Mouse (Mus musculus): ENCODE results near the gene Ypel3. TPM values are rescaled to one million over a fixed set of nuclear protein-coding genes. Genes with fewer than 3 reads are reported as not detected.

Ypel3 gene
- total RNA-seq, 2 experiments from 2014 or later = 74.1 to 182 TPM

- no peak for ATAC-seq (replicated peaks; ENCODE audit: low FRiP score, poor library complexity, severe bottlenecking)
Measured at GRCm38 (mm10) chr7:126803751-126804150, 27.0 kb downstream of the Ypel3 start.

DNA sequence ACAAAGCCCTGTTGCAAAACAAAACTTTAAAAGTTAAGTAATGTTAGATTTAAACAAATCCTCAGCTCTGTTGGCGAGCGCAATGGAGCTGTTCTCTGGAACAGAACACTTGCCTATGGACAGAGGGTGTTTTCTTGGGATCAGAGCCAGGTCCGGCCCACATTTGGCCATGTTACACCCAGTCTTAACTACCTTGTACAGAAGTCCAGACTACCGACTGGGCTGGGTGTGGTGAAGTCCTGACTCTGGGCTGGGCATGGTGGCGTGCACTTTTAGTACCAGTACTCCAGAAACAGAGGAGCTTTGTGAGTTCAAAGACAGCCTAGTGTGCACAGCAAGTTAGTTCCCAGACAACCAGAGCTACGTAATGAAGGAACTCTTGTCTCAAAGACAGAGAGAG is 30.2 kb downstream of the Ypel3 start:
- ATAC-seq (replicated peaks; ENCODE audit: low FRiP score, poor library complexity, severe bottlenecking) = peak; percentile 74

DNA sequence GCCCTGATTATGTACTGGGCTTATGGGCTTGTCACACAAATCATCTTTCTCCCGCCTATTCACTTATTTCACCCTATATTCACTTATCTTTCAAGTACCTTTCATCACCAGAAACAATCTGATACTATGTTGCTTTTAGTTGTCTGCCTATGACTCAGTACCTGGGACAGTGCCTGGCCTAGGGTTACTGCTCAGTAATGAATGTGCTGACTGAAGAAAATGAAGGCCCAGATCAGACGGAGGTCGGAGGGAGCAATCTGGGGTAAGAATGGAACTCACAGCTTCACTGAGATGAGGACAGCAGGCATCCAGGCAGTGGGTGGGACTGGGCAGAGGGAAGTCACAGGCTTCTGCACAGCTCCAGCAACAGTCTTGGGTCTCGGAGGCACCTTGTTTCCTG is 30.6 kb downstream of the Ypel3 start:
- ATAC-seq (replicated peaks; ENCODE audit: low FRiP score, poor library complexity, severe bottlenecking) = no peak

- peak; percentile 92 for ATAC-seq (replicated peaks; ENCODE audit: low FRiP score, poor library complexity, severe bottlenecking)
Measured at GRCm38 (mm10) chr7:126808703-126809455, 32.1 kb downstream of the Ypel3 start.

DNA sequence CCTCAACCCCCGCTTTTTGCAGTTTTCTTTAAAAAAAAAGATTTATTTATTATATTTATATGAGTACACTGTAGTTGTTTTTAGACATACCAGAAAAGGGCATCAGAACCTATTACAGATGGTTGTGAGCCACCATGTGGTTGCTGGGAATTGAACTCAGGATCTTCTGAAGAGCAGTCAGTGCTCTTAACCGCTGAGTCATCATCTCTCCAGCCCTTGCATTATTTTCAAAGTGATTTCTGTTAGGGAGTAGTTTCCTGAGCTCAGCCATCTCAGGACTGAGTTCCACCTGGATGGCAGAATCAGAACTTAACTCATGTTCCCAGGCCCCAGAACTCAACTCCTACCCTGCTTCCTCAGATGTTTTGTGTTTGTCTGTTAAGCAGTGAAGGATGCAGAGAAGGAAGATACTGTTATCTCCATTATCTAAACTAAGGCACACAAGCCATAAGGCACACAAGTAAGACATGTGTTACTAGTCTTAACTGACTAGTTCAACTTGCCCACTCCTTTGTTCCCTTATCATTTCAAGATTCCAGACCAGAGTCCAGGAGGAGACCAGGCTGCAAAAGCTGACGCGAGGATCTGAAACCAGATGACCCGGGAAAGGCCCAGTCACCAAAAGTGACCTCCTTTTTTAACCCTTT is 33.1 kb downstream of the Ypel3 start:
- ATAC-seq (replicated peaks; ENCODE audit: low FRiP score, poor library complexity, severe bottlenecking) = no peak

GRCm38 (mm10) chr7:126815726-126816222 is 39.0 kb downstream of the Ypel3 start:
- ATAC-seq (replicated peaks; ENCODE audit: low FRiP score, poor library complexity, severe bottlenecking) = no peak

DNA sequence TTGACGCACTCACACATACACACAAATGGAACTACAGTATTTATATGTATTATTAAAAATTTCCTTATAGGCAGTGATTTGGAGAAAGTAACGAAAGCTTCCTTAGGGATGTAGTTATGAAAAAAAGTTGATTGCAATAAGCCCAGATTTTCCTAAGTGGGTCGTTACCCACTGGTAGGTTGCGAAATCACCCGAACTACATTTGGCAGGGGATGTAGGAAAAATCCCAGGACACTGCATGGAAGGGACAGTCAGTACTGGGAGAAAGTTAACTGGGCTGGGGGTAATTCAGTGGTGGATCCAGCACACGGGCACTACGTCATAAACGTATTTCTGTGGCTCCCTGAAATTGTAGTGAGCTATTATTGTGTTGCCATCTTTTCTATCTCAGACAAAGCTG is 39.7 kb downstream of the Ypel3 start:
- ATAC-seq (replicated peaks; ENCODE audit: low FRiP score, poor library complexity, severe bottlenecking) = no peak

DNA sequence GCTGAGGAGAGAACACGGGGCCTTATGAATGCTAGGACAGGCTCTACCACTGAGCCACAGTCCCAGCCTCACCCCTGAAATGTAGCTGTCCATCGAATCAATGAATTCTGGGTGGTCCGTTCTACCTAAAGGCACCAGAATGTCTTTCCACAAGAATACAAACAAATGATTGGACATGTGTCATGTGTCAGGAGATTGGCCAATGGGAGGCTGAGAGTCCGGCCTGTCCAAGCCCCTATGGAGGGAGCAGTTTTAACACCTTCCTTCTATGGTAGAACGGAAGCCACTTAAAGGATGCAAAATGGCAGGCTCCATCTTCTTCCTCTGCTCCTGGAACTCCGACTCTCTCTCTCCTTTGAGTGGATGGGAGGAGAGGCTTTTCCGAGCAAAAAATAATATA is 40.8 kb downstream of the Ypel3 start:
- ATAC-seq (replicated peaks; ENCODE audit: low FRiP score, poor library complexity, severe bottlenecking) = no peak

GRCm38 (mm10) chr7:126818818-126819217 is 42.1 kb downstream of the Ypel3 start:
- no peak for ATAC-seq (replicated peaks; ENCODE audit: low FRiP score, poor library complexity, severe bottlenecking)

- peak; percentile 78 for ATAC-seq (replicated peaks; ENCODE audit: low FRiP score, poor library complexity, severe bottlenecking)
Measured at GRCm38 (mm10) chr7:126821835-126822511, 45.2 kb downstream of the Ypel3 start.

- no peak for ATAC-seq (replicated peaks; ENCODE audit: low FRiP score, poor library complexity, severe bottlenecking)
Measured at GRCm38 (mm10) chr7:126822741-126823140, 46.0 kb downstream of the Ypel3 start.

- ATAC-seq (replicated peaks; ENCODE audit: low FRiP score, poor library complexity, severe bottlenecking) = no peak
Measured at GRCm38 (mm10) chr7:126823202-126823711, 46.5 kb downstream of the Ypel3 start.

- no peak for ATAC-seq (replicated peaks; ENCODE audit: low FRiP score, poor library complexity, severe bottlenecking)
Measured at GRCm38 (mm10) chr7:126823940-126824339, 47.2 kb downstream of the Ypel3 start.

GRCm38 (mm10) chr7:126825403-126825802 is 48.6 kb downstream of the Ypel3 start:
- no peak for ATAC-seq (replicated peaks; ENCODE audit: low FRiP score, poor library complexity, severe bottlenecking)

GRCm38 (mm10) chr7:126825952-126826351 is 49.2 kb downstream of the Ypel3 start:
- ATAC-seq (replicated peaks; ENCODE audit: low FRiP score, poor library complexity, severe bottlenecking) = no peak

Other genes with a start within 250 kb of the Ypel3 start
Only the 30 nearest of the 31 such genes appear.
- 42.3 and 63.8 TPM in 2 replicates for gene Eif3c, start 210.5 kb upstream of the Ypel3 start, total RNA-seq (2015; ENCODE audit: low replicate concordance)
- gene Eif3c, start 210.5 kb upstream of the Ypel3 start, total RNA-seq (2017; ENCODE audit: low replicate concordance) = 77.8 and 113 TPM in 2 replicates
- gene Apobr, start 192.0 kb upstream of the Ypel3 start, total RNA-seq (2015; ENCODE audit: low replicate concordance) = 5.9 and 12.3 TPM in 2 replicates
- 3.2 and 6.1 TPM in 2 replicates for gene Apobr, start 192.0 kb upstream of the Ypel3 start, total RNA-seq (2017; ENCODE audit: low replicate concordance)
- 2.9 and 17.2 TPM in 2 replicates for gene Cln3, start 191.1 kb upstream of the Ypel3 start, total RNA-seq (2015; ENCODE audit: low replicate concordance)
- gene Cln3, start 191.1 kb upstream of the Ypel3 start, total RNA-seq (2017; ENCODE audit: low replicate concordance) = 1.9 and 3.9 TPM in 2 replicates
- 1.3 TPM in 1 of 2 replicates, not detected in the other for gene Il27, start 182.0 kb upstream of the Ypel3 start, total RNA-seq (2015; ENCODE audit: low replicate concordance)
- not detected in 2 replicates for gene Il27, start 182.0 kb upstream of the Ypel3 start, total RNA-seq (2017; ENCODE audit: low replicate concordance)
- gene Nupr1, start 146.1 kb upstream of the Ypel3 start, total RNA-seq (2015; ENCODE audit: low replicate concordance) = 2.5 TPM in 1 of 2 replicates, not detected in the other
- gene Nupr1, start 146.1 kb upstream of the Ypel3 start, total RNA-seq (2017; ENCODE audit: low replicate concordance) = 1.2 and 15.8 TPM in 2 replicates
- gene Sgf29, start 127.6 kb upstream of the Ypel3 start, total RNA-seq (2015; ENCODE audit: low replicate concordance) = 36.8 and 54.1 TPM in 2 replicates
- gene Sgf29, start 127.6 kb upstream of the Ypel3 start, total RNA-seq (2017; ENCODE audit: low replicate concordance) = 0.83 and 10.9 TPM in 2 replicates
- 4.0 TPM in 1 of 2 replicates, not detected in the other for gene Sult1a1, start 100.5 kb upstream of the Ypel3 start, total RNA-seq (2015; ENCODE audit: low replicate concordance)
- 6.4 TPM in 1 of 2 replicates, not detected in the other for gene Sult1a1, start 100.5 kb upstream of the Ypel3 start, total RNA-seq (2017; ENCODE audit: low replicate concordance)
- 9.2 and 21.3 TPM in 2 replicates for gene Bola2, start 81.6 kb upstream of the Ypel3 start, total RNA-seq (2015; ENCODE audit: low replicate concordance)
- 5.1 and 46.8 TPM in 2 replicates for gene Bola2, start 81.6 kb upstream of the Ypel3 start, total RNA-seq (2017; ENCODE audit: low replicate concordance)
- gene Slx1b, start 81.2 kb upstream of the Ypel3 start, total RNA-seq (2015; ENCODE audit: low replicate concordance) = 0.84 and 1.4 TPM in 2 replicates
- gene Slx1b, start 81.2 kb upstream of the Ypel3 start, total RNA-seq (2017; ENCODE audit: low replicate concordance) = 1.9 and 3.2 TPM in 2 replicates
- 103 and 171 TPM in 2 replicates for gene Coro1a, start 69.2 kb upstream of the Ypel3 start, total RNA-seq (2015; ENCODE audit: low replicate concordance)
- gene Coro1a, start 69.2 kb upstream of the Ypel3 start, total RNA-seq (2017; ENCODE audit: low replicate concordance) = 101 and 106 TPM in 2 replicates
- 46.5 and 49.0 TPM in 2 replicates for gene Mapk3, start 17.4 kb upstream of the Ypel3 start, total RNA-seq (2015; ENCODE audit: low replicate concordance)
- gene Mapk3, start 17.4 kb upstream of the Ypel3 start, total RNA-seq (2017; ENCODE audit: low replicate concordance) = 18.6 and 19.3 TPM in 2 replicates
- 9.2 and 11.9 TPM in 2 replicates for gene Gdpd3, start 10.6 kb upstream of the Ypel3 start, total RNA-seq (2015; ENCODE audit: low replicate concordance)
- gene Gdpd3, start 10.6 kb upstream of the Ypel3 start, total RNA-seq (2017; ENCODE audit: low replicate concordance) = 8.1 TPM in 1 of 2 replicates, not detected in the other
- 2.1 and 4.3 TPM in 2 replicates for gene Tbx6, start 4.5 kb downstream of the Ypel3 start, total RNA-seq (2015; ENCODE audit: low replicate concordance)
- gene Tbx6, start 4.5 kb downstream of the Ypel3 start, total RNA-seq (2017; ENCODE audit: low replicate concordance) = 2.6 and 2.7 TPM in 2 replicates
- 63.7 and 105 TPM in 2 replicates for gene Ppp4c, start 15.5 kb downstream of the Ypel3 start, total RNA-seq (2015; ENCODE audit: low replicate concordance)
- gene Ppp4c, start 15.5 kb downstream of the Ypel3 start, total RNA-seq (2017; ENCODE audit: low replicate concordance) = 52.8 and 67.6 TPM in 2 replicates
- not detected in 2 replicates for gene Fam57b, start 20.7 kb downstream of the Ypel3 start, total RNA-seq (2015; ENCODE audit: low replicate concordance)
- gene Fam57b, start 20.7 kb downstream of the Ypel3 start, total RNA-seq (2017; ENCODE audit: low replicate concordance) = not detected in 2 replicates
- gene 4930451I11Rik, start 54.7 kb downstream of the Ypel3 start, total RNA-seq (2015; ENCODE audit: low replicate concordance) = not detected in 2 replicates
- not detected in 2 replicates for gene 4930451I11Rik, start 54.7 kb downstream of the Ypel3 start, total RNA-seq (2017; ENCODE audit: low replicate concordance)
- gene Doc2a, start 70.5 kb downstream of the Ypel3 start, total RNA-seq (2015; ENCODE audit: low replicate concordance) = not detected in 2 replicates
- gene Doc2a, start 70.5 kb downstream of the Ypel3 start, total RNA-seq (2017; ENCODE audit: low replicate concordance) = not detected in 2 replicates
- 50.8 and 63.3 TPM in 2 replicates for gene Hirip3, start 85.0 kb downstream of the Ypel3 start, total RNA-seq (2015; ENCODE audit: low replicate concordance)
- 193 and 296 TPM in 2 replicates for gene Hirip3, start 85.0 kb downstream of the Ypel3 start, total RNA-seq (2017; ENCODE audit: low replicate concordance)
- gene Ino80e, start 85.4 kb downstream of the Ypel3 start, total RNA-seq (2015; ENCODE audit: low replicate concordance) = 19.1 and 20.1 TPM in 2 replicates
- gene Ino80e, start 85.4 kb downstream of the Ypel3 start, total RNA-seq (2017; ENCODE audit: low replicate concordance) = 20.2 and 30.4 TPM in 2 replicates
- gene Taok2, start 107.7 kb downstream of the Ypel3 start, total RNA-seq (2015; ENCODE audit: low replicate concordance) = 23.1 and 38.2 TPM in 2 replicates
- gene Taok2, start 107.7 kb downstream of the Ypel3 start, total RNA-seq (2017; ENCODE audit: low replicate concordance) = 65.6 and 76.2 TPM in 2 replicates
- gene Tmem219, start 146.0 kb downstream of the Ypel3 start, total RNA-seq (2015; ENCODE audit: low replicate concordance) = 3.2 and 5.4 TPM in 2 replicates
- gene Tmem219, start 146.0 kb downstream of the Ypel3 start, total RNA-seq (2017; ENCODE audit: low replicate concordance) = 4.0 and 10.4 TPM in 2 replicates
- 21.6 TPM in 1 of 2 replicates, not detected in the other for gene Kctd13, start 151.9 kb downstream of the Ypel3 start, total RNA-seq (2015; ENCODE audit: low replicate concordance)
- gene Kctd13, start 151.9 kb downstream of the Ypel3 start, total RNA-seq (2017; ENCODE audit: low replicate concordance) = 0.53 and 3.3 TPM in 2 replicates
- not detected in 2 replicates for gene Asphd1, start 172.6 kb downstream of the Ypel3 start, total RNA-seq (2015; ENCODE audit: low replicate concordance)
- not detected in 2 replicates for gene Asphd1, start 172.6 kb downstream of the Ypel3 start, total RNA-seq (2017; ENCODE audit: low replicate concordance)
- gene Sez6l2, start 173.6 kb downstream of the Ypel3 start, total RNA-seq (2015; ENCODE audit: low replicate concordance) = not detected in 2 replicates
- 0.45 TPM in 1 of 2 replicates, not detected in the other for gene Sez6l2, start 173.6 kb downstream of the Ypel3 start, total RNA-seq (2017; ENCODE audit: low replicate concordance)
- 29.8 and 30.3 TPM in 2 replicates for gene Cdipt, start 199.0 kb downstream of the Ypel3 start, total RNA-seq (2015; ENCODE audit: low replicate concordance)
- gene Cdipt, start 199.0 kb downstream of the Ypel3 start, total RNA-seq (2017; ENCODE audit: low replicate concordance) = 19.7 and 27.1 TPM in 2 replicates
- 2.9 TPM in 1 of 2 replicates, not detected in the other for gene Cdiptos, start 199.1 kb downstream of the Ypel3 start, total RNA-seq (2015; ENCODE audit: low replicate concordance)
- gene Cdiptos, start 199.1 kb downstream of the Ypel3 start, total RNA-seq (2017; ENCODE audit: low replicate concordance) = not detected in 2 replicates
- gene Mvp, start 237.7 kb downstream of the Ypel3 start, total RNA-seq (2015; ENCODE audit: low replicate concordance) = 0.36 and 0.42 TPM in 2 replicates
- 6.7 and 7.7 TPM in 2 replicates for gene Mvp, start 237.7 kb downstream of the Ypel3 start, total RNA-seq (2017; ENCODE audit: low replicate concordance)
- gene Pagr1b, start 239.5 kb downstream of the Ypel3 start, total RNA-seq (2015; ENCODE audit: low replicate concordance) = not detected in 2 replicates
- gene Pagr1b, start 239.5 kb downstream of the Ypel3 start, total RNA-seq (2017; ENCODE audit: low replicate concordance) = 0.64 and 11.8 TPM in 2 replicates
- gene Pagr1a, start 240.4 kb downstream of the Ypel3 start, total RNA-seq (2015; ENCODE audit: low replicate concordance) = 24.1 and 46.9 TPM in 2 replicates
- 10.6 and 26.2 TPM in 2 replicates for gene Pagr1a, start 240.4 kb downstream of the Ypel3 start, total RNA-seq (2017; ENCODE audit: low replicate concordance)
- gene Gm42742, start 244.1 kb downstream of the Ypel3 start, total RNA-seq (2015; ENCODE audit: low replicate concordance) = 1.7 TPM in 1 of 2 replicates, not detected in the other
- 10.8 and 28.1 TPM in 2 replicates for gene Gm42742, start 244.1 kb downstream of the Ypel3 start, total RNA-seq (2017; ENCODE audit: low replicate concordance)